17 mouse cellular contexts compared by ENCODE assay signal in genomic region chr3:55023347-55023746, GRCm38 (mm10). TPM values are rescaled to one million over a fixed set of nuclear protein-coding genes. Genes with fewer than 3 reads are reported as not detected.
"Had no signal": no experiment of that assay in that cellular context is flagged by ENCODE, and none has a peak within 500 bp of the region (broad histone marks: within the 10 kb centered on the region; RNA-seq: fewer than 3 reads in every experiment).

No protein-coding gene starts in this region.

- H3K9ac ChIP-seq: liver, embryonic 12.5 days; lung, embryonic 15.5 days; midbrain, embryonic 15.5 days; neural tube, embryonic 12.5 days had no signal

- H3K36me3 ChIP-seq: limb, embryonic 10.5 days; liver, embryonic 12.5 days; lung, embryonic 15.5 days; midbrain, embryonic 15.5 days; neural tube, embryonic 12.5 days had no signal

- H3K9me3 ChIP-seq: limb, embryonic 10.5 days; liver, embryonic 12.5 days; lung, embryonic 15.5 days; midbrain, embryonic 15.5 days; neural tube, embryonic 12.5 days had no signal

- H3K27me3 ChIP-seq: liver, embryonic 12.5 days; lung, embryonic 15.5 days; megakaryocyte, embryonic 14.5 days; midbrain, embryonic 15.5 days; neural tube, embryonic 12.5 days had no signal

- ATAC-seq: liver, embryonic 12.5 days; midbrain, embryonic 15.5 days had no signal

- H3K4me3 ChIP-seq: left cerebral cortex, adult 2 months; limb, embryonic 10.5 days; liver, embryonic 12.5 days; lung, embryonic 15.5 days; megakaryocyte, embryonic 14.5 days; midbrain, embryonic 15.5 days; neural tube, embryonic 12.5 days had no signal

- H3K27ac ChIP-seq: left cerebral cortex, adult 2 months; limb, embryonic 10.5 days; liver, embryonic 12.5 days; lung, embryonic 15.5 days; macrophage; midbrain, embryonic 15.5 days; neural tube, embryonic 12.5 days had no signal

- DNase-seq: kidney, postnatal 25 days; lung, postnatal 14 days; right cerebral cortex, postnatal 4 days; spleen, adult 18-20 months; thymus, adult 2 months; thymus, postnatal 25 days had no signal

- H3K4me1 ChIP-seq: liver, embryonic 12.5 days; megakaryocyte, embryonic 14.5 days; neural tube, embryonic 12.5 days had no signal

- H3K4me2 ChIP-seq: liver, embryonic 12.5 days; lung, embryonic 15.5 days; midbrain, embryonic 11.5 days; midbrain, embryonic 15.5 days; neural tube, embryonic 12.5 days had no signal

RNA-seq across cellular contexts. Expression of gene Ccna1, which starts 32.0 kb away (rescaled TPM):
- total RNA-seq: monocyte, adult 5-6 weeks; neutrophil, adult 5-6 weeks had no signal
- polyA plus RNA-seq: macrophage had no signal
